Mouse (Mus musculus): ENCODE results near the gene Gm9821.

Gm9821 gene

DNA sequence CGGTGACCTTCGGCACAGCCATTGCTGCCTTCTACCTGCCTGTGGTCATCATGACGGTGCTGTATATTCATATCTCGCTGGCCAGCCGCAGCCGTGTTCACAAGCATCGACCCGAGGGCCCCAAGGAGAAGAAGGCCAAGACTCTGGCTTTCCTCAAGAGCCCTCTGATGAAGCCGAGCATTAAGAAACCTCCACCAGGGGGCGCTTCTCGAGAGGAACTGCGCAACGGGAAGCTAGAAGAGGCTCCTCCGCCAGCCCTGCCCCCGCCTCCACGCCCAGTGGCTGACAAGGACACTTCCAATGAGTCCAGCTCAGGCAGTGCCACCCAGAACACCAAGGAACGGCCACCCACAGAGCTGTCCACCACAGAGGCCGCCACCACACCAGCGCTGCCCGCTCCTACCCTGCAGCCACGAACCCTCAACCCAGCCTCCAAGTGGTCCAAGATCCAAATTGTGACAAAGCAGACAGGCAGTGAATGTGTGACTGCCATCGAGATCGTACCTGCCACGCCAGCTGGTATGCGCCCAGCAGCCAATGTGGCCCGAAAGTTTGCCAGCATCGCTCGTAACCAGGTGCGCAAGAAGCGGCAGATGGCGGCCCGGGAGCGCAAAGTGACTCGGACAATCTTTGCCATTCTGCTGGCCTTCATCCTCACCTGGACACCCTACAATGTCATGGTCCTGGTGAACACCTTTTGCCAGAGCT lies 17.5 kb upstream of the Gm9821 start:
- peak; percentile 75 for DNase-seq

DNA sequence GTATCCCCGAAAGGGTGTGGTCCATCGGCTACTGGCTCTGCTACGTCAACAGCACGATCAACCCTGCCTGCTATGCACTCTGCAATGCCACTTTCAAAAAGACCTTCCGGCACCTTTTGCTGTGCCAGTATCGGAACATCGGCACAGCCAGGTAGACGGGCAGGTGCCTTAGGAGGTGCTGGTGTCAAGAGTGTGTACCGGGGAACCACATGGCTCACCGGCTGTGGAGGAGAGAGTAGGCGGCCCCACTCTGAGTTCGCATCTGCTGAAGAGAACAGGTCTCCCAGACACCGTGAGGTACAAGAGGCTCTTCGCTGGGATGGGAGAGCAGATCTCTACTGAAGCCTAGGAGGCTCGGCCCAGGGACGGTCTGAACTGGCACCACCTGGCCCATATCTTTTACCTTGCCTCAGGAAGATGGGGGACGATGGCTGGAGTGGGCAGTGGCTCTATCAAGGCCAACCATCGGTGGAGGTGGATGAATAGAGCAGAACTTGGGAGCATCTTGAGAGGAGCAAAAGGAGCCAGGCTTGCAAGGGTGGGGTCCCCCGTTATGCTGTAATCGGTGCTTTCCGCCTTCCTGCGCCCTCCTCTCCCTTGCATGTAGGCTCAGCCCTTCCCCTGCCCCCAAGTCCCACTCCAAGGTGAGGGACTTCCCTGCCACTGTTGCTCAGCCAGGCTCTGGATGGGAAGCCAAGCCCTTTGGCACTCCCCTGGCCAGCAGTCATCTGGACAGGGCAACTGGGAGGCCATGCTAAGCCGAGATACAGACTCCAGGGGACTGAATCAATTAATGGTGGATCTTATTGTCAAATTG lies 16.8 kb upstream of the Gm9821 start:
- DNase-seq: no peak

DNA sequence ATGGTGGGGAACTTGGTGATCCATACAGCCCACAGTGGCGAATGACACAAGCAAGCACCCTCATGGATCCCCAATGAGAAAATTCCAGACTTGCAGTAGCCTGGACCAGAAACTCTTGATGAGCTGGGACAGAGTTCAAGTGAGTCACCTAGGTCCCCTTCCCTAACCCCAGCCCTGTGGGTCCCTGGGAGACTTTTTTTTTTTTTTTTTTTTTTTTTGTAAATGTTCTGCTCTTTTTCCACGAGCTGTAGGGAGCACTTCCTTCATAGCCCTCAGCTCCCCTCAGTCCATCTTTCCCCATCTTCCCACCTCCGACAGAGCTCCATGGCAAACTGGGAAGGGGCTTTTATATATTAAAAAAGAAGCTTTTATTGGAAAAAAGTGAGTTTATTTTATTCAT lies 16.0 kb upstream of the Gm9821 start:
- DNase-seq: no peak

DNA sequence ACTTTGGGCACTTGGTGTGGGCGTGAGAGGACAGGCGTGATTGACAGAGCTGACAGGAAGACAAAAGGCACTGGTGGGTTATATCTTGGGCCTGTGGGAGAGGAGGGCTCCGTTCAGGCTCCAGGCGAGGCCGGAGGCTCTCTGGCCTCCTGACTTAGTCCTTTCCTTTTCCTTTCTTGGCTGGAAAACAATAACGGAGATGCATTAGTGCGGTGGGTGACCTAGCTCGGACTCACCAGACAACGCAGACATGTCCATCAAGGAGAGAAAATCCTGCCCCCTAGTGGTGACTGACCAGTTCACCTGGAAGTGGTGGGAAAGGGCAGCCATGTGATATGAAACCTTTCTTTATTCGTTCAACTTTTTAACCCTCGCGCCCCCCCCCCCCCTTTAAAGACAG lies 15.6 kb upstream of the Gm9821 start:
- DNase-seq: peak; percentile 61

DNA sequence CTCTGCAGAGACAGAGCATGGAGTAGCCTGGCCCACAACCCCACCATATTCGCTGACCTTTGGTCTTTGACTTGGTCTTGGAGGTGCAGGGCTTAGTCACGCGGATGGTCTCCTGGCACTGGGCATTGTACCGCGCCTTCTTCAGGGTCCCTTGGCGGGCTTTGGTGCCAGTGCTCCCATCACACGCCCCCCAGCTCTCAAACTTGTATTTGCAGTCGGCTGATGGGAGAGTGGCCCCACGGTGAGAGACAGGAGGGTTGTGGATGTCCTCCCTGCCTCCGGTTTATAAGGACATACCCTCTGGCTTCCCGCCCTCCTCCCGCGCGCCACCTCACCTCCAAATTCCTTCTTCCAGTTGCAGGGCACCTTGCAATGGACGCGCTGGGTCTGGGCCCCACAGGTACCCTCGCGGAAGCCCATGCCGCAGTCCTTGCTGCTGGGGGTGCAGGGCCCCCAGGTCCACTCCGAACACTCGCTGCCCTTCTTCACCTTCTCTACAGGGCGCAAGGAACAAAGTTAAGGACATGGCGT lies 14.7 kb upstream of the Gm9821 start:
- peak; percentile 44 for DNase-seq

DNA sequence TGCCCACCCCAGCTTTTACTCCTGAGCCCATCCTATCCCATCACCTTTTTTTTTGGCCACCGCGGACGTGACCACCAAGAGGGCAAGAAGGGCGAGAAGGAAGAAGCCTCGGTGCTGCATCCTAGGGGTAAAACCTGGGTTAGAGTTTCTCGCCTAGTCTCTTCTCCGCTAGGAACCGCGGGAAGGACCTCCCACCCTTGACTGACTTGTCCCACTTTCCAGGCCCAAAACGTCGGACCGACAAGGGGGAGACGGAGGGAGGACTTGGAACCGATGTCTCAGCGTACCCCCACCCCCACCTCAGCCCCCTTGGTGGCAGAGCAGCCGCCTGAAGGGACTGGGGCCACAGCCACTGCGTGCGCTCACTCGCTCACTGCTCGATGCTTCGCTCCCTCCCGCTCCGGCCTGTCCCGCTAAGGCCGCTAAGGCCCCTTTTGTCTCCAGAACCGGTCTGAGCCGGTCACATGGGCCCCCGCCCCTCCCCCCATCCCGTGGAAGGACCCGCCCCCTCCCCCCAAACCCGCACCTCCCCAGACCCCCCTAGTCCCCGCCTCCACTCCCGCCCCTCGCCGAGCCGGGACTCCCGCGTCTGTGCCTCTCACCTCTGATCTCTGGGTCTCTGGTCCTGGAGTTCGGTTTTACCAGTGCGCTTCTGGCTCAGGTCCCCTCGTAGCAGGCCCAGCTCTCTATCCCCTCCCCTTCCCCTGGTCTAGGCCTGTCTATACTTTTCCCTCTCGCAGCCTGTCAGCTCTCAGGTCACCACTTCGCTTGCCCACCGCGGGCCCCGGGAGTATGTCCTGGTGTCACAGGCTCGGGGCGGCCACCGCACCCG lies 14.0 kb upstream of the Gm9821 start:
- DNase-seq: peak; percentile 64

DNA sequence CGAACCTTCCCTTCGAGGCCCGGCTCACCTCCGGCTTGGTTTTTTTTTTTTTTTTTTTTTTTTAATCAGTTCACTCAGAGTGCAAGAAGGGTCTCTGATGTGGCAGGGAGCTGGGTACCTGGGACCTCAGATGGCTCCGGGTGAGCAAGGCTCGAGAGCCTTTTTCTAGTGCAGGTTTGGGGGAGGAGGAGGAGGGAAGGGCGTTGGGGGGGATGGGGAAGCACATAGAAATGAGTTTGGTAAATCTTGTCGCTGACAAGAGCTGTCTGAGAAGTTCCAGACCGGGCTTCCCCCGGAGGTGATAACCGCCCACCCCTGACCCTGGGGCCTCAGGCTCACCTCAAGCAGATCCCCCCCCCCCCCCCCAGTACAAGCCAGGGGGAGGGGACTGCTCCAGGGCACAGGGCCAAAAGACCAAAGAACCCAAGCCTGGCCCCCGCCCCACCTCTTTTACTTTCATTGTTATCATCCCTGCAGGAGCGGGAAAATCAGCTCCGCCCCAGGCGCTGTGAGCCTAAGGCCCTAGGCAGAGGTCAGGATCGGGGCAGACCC lies 13.3 kb upstream of the Gm9821 start, which contains the start of gene Mdk:
TSS of gene Mdk (minus strand) at position 138 of the 552 bp plus-strand sequence.
- DNase-seq: no peak

DNA sequence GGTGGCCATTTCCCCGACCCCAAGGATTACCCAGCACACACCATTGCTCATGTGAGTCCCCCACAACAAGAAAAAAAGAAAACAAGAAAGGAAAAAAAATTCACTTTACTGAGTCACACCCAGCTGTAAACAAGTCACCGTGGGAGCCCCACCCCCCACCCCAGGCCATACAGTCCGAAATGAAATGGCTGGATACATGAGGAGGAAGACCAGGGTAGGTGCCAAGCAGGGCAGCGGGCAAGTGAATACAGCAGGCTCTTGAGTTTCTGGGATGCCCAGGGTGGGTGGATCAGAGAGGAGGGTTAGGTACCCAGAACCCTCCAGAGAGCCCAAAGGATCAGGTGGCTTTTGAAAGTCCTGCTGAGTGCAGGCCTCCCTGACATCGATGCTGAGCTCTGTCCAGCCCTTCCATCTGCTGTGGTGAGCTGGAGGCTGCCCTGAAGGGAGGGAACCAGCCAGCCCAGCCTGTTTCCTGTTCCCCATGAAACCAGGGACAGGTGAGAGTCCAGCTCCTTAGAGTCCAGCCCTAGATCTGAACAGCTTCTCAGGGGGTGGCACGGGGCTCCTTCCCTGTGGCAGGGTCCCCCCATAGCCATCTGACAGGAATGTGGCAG lies 12.7 kb upstream of the Gm9821 start:
- no peak for DNase-seq

DNA sequence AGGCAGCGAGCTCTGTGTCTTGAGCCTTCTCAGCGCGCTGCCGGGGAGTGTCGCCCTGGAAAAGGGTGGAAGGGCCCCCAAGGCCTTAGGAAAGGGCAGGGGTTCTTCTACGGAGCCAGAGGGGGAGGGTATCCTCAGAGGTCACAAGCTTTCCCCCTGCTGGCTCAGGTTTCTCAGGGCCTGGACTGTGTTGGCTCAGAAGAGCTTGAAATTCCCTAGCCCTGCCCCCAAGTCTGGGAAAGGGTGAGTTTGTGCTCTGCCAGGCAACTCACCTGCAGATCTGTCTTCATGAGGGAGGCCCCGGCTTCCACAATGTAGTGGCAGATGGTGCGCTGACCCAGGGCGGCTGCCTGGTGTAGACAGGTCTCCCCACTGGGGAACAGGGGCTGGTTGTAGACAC lies 12.0 kb upstream of the Gm9821 start:
- DNase-seq: no peak

DNA sequence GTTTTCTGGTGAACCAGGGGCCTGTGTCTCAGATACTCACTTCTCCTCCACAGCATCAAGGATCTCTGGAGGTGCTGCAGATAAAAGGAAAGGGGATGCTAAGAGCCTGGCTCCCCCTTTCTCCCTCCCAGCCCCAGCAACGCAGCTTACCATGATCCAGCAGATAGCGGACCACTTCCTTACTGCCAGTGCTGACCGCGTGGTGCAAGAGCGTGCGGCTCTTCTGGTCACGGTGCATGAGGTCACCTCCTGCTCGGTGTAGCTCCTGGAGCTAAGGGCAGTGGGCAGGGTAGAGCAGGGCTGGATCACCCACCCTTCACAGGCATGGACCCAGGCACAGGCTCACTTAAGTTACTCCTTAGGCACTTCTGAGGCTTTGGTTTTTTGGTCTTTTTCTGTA lies 11.5 kb upstream of the Gm9821 start:
- no peak for DNase-seq

DNA sequence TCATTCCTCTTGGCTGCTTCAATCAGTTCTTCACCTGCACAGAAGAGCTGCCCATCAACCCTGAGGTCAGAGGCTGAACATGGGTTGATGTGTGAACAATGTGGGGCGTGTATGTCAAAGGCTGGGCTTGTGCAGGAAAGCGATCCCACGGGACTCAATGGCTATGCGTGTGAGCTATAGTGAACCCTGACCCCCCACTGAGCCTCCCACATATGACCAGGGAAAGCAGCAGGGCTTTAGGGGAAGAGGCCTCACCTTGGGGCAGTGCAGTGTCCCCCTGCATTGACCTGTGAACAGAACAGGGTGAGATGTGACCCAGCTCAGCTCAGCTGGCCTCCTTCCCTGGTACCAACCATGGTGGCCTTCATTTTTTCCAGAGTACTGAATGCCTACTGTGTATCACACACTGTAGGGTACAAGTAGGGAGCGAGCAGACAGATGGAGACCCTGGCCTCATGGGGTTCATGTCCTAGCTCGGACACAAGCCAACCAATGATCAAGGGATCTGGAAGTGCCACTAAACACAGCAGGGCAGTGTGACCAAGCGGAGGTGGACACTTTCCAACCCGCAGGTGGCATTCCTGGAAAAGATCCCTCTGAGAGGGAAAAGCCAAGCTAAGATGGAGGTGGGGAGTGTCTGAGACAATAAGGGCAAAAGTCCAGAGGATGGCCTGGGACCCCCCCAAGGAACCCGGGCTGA lies 10.5 kb upstream of the Gm9821 start:
- DNase-seq: no peak

DNA sequence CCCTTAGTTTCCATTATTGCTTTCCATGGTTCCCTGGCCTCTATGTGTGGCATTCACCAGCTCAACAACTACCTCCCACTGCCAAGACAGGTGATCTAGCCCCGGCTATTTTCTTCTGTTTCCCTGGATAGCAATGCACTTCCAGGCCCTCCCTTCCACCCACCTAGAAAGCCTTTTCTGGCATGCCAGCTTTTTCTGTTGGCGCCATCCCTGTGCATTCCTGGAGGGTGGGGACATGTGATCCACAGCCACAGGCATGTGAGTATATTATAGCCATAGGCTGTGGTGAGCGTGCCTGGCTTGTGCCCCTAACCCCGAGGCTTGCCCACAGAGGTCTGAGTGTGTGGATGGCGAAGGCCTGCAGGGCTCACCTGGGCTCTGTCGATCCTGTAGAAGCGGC lies 9.3 kb upstream of the Gm9821 start:
- no peak for DNase-seq

DNA sequence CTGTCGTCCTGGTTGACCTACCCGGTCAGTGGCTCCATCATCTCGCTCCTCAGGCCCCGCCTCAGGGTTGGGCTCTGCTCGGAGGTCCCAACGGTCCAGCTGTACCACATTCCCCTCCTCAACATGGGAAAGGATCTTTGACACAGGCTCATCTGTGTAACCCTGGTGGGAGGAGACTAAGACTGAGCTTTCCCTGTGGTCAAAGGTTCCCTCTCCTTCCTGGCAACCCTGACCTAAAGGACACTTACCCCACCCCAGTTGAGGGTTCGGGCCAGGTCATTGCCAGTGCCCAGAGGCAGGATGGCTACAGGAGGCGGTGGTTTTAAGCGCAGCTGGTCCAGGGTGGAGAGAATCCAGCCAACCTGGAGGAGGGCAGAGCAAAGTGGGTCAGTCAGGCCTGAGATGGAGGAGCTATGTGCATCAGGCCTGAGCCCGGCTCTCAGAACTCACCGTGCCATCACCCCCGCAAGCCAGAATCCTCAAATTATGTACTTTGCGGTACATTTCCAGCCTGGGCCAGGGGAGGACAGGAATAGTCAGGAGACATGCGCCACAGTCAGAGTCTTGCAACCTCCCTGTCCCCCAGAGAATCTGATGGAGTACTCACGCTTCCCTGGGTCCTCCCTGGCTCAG lies 6.1 kb upstream of the Gm9821 start:
- DNase-seq: no peak

DNA sequence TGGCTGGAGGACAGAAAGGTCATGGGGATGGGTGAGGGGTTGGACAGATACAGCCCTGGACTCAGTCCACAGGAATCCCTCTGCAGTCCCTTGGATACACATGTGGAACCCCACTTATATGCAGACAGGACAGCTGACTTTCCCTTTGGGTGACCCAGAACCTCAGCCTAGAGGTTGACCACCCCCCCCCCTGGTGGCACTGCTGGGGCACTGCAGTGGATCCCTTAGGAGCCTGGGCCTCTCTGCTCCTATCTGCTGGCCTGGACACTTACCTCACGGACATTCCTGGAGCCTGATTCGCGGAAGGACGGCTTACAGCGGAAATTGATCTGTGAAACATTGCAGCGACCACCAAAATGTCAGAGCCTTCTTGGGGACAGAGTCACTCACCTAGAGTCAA lies 3.1 kb upstream of the Gm9821 start:
- no peak for DNase-seq

DNA sequence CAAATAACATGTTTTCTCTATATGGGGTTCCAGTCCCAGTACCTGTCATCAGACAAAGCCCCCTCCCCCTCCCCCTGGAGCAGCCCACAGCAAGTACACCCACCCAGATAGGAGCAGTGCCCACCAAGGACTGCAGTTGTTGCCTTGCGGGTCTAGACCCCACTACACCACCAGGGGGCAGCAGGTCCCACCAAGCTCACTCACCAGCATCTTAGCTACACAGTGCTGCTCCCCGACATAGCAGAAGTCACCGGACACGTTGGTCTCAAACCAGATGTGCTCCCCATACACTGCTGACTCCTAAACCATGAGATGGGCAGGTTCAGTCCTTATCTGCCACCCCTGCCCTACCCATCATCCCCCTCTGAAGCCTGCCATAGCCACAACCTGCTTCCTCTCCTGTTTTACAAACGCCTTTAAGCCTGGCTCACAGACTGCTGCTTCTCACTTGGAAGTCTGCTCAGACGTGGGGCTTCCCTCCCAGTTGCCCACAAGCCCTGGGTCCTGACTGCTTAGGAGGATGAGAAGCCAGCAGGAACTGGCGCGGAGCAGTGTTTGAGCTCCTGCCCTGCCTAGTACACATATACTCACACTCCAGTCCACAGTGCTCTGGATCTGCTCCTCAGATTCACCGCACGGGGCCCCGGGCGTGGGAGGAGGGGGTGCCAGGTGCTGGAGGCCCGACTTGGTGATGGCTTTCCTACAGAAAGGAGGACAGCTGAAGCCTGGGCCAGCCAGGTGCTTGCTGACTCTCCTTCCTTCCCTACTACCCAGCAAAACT lies 1.1 kb upstream of the Gm9821 start:
- DNase-seq: peak; percentile 80

DNA sequence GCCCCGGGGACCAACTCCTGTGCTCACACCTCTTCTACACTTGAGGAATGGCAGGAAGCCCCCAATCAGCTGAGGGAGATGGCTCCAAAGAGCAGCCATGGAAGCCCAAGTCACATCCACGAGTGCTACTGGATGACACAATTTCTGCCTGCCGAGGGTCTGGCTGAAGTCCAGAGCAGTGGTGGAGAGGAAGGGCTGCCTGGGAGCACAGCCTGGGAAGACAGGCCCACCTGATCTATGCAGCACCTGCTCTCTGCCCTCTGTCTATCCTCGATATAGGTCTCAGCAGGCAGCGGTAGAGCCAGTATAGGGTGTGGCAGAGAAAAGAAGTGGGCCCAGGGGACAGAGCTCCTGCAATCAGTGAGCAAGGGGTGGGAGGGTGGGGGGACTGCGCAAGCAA lies 1.3 kb downstream of the Gm9821 start:
- DNase-seq: peak; percentile 47

DNA sequence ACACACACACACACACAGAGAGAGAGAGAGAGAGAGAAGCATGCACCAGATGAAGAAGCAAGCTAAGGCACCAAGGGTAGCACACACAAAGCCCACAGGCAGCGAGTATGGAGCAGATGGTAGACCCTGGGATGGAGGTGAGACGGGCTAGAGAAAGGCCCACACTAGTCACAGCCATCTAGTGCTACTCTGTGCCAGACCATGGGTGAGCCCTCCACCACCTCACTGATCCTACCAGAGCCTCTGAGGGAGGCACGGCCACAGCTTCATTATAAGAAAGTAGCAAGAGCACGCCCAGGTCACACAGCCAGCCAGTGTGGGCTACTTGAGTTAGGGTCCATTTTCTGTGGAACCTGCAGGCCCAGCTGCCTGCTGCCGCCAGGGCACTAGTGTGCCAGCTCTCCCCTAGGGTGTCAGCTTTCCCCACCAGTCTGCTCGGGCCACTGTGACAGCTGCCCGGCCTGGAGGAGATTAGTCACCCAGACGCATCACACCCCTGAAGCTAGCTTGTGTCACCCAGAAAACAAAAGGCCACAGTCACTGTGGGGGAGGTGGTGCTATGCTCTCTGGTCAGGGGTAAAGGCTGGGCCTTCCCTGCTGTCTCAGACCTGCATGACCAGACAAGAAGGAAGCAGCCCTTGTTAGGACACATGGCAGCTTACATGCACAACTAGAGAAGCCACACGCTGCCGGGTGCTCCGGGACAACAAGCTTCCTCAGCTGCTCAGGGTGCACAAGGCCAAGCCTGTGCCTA lies 2.1 kb downstream of the Gm9821 start:
- no peak for DNase-seq

DNA sequence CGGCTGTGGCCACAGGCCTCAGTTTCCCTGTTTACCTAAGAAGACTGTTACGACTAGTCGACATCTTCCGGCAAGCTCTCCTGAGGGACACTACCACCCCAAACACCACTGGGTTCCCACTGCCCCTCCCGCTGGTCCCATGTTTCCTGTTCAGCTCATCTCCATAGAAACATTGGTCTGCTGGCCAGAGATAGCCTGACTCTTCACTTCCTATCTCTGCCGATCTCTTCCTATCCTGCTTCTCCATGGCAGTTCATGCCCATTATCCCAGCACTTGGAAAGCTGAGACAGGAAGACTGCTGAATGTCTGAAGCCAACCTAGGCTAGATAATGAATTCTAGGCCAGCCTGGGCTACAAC lies 2.6 kb downstream of the Gm9821 start:
- peak; percentile 51 for DNase-seq

DNA sequence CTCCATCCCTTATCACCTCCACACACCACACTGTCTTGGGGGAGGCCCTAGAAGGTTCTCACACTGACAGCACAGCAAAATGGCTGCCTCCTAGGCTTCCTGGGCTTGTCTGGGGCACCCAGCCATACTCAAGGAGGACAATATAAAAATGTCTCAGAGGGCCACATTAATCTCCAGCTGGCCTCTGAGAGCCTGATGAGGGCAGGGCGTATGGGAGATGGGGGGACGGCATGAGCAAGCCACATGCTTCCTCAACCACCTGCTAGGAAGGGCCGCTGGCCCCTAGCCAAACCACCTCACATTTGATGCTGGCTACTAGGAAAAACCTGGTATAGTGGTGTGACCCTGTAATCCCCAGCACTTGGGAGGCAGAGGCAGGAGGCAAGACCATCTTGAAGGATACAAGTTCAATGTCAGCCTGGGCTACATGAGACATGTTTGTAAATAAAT lies 3.3 kb downstream of the Gm9821 start:
- no peak for DNase-seq

Data from kidney, postnatal 14 days (tissue).